Comparison of ENCODE assay signal across 25 mouse cellular contexts in genomic region chr17:92628816-92629614, GRCm38 (mm10).
A peak's percentile ranks its signal among the peaks of the same experiment; 100 is the strongest.
DNase-seq lines count a peak whose midpoint lies in the region; ATAC-seq and TF ChIP-seq lines count a peak whose summit lies in the region.
"Had no signal": no experiment of that assay in that cellular context is flagged by ENCODE, and none has a peak within 500 bp of the region (broad histone marks: within the 10 kb centered on the region; RNA-seq: fewer than 3 reads in every experiment).

No protein-coding gene starts in this region.

- no peak overlapping the region for H3K4me2 ChIP-seq in liver, embryonic 14.5 days (ENCODE audit: low read depth)
- H3K4me2 ChIP-seq in liver, postnatal 0 days (ENCODE audit: low read depth, low read length): no peak overlapping the region
- H3K4me2 ChIP-seq: forebrain, embryonic 13.5 days; heart, embryonic 13.5 days; hindbrain, embryonic 12.5 days; hindbrain, embryonic 15.5 days had no signal

- peak; percentile 61 for TF ChIP-seq EP300 in liver, embryonic 14.5 days (IDR thresholded peaks at IDR 0.05; ENCODE audit: low read depth)
- peak; percentile 49; the same call in 1 of the 2 replicates for TF ChIP-seq EP300 in liver, postnatal 0 days (IDR thresholded peaks at IDR 0.05; ENCODE audit: low read depth)

- no peak overlapping the region for H3K9ac ChIP-seq in liver, embryonic 14.5 days (replicated peaks)
- H3K9ac ChIP-seq in liver, postnatal 0 days (replicated peaks): no peak overlapping the region
- H3K9ac ChIP-seq: forebrain, embryonic 13.5 days; heart, embryonic 13.5 days; hindbrain, embryonic 12.5 days; hindbrain, embryonic 15.5 days had no signal

- WGBS in liver, embryonic 14.5 days (ENCODE audit: insufficient replicate concordance): 44% methylated on average over 2 of the region's 2 CpGs
- WGBS in liver, postnatal 0 days (ENCODE audit: insufficient replicate concordance): 56% methylated on average over 2 of the region's 2 CpGs

- no peaks in the 10 kb centered on the region for H3K4me1 ChIP-seq in liver, embryonic 14.5 days (replicated peaks; ENCODE audit: control insufficient read depth in 2 of 2, insufficient read depth in 2 of 2, low read length in 1 of 2)
- no peaks in the 10 kb centered on the region for H3K4me1 ChIP-seq in liver, postnatal 0 days (ENCODE audit: insufficient read depth)
- H3K4me1 ChIP-seq: forebrain, embryonic 10.5 days; forebrain, embryonic 13.5 days; heart, embryonic 10.5 days; heart, embryonic 13.5 days; hindbrain, embryonic 12.5 days; hindbrain, embryonic 15.5 days had no signal

- TF ChIP-seq CTCF in liver, embryonic 14.5 days (IDR thresholded peaks at IDR 0.05; ENCODE audit: low read depth): no peak
- TF ChIP-seq CTCF in liver, postnatal 0 days (IDR thresholded peaks at IDR 0.05; ENCODE audit: low read depth): no peak

- no peak overlapping the region for H3K4me3 ChIP-seq in liver, embryonic 14.5 days (ENCODE audit: insufficient read depth in 1 of 2, low read depth in 2 of 2, low read length in 2 of 2)
- no peak overlapping the region for H3K4me3 ChIP-seq in liver, postnatal 0 days (ENCODE audit: low read depth, low read length)
- H3K4me3 ChIP-seq: forebrain, embryonic 10.5 days; forebrain, embryonic 13.5 days; heart, adult 2 months; heart, embryonic 10.5 days; heart, embryonic 13.5 days; hindbrain, embryonic 12.5 days; hindbrain, embryonic 15.5 days had no signal

- no peaks in the 10 kb centered on the region for H3K27me3 ChIP-seq in liver, embryonic 14.5 days (ENCODE audit: control insufficient read depth, insufficient read depth, low read length)
- no peaks in the 10 kb centered on the region for H3K27me3 ChIP-seq in liver, postnatal 0 days (ENCODE audit: insufficient read depth, low read length)
- H3K27me3 ChIP-seq: forebrain, embryonic 13.5 days; heart, embryonic 13.5 days; hindbrain, embryonic 12.5 days; hindbrain, embryonic 15.5 days; Patski had no signal

- no peak overlapping the region for H3K27ac ChIP-seq in liver, embryonic 14.5 days
- H3K27ac ChIP-seq in liver, postnatal 0 days (ENCODE audit: low read depth): no peak overlapping the region
- H3K27ac ChIP-seq: forebrain, embryonic 10.5 days; forebrain, embryonic 13.5 days; heart, adult 2 months; heart, embryonic 10.5 days; heart, embryonic 13.5 days; hindbrain, embryonic 12.5 days; hindbrain, embryonic 15.5 days had no signal

- DNase-seq in MEL-GATA-1-ER (ENCODE audit: extremely low read depth, low read depth): peak; percentile 30
- DNase-seq in c-Kit-positive CD71-positive TER-119-positive erythroid progenitor cells, embryonic 14.5 days (ENCODE audit: low spot score): peak; percentile 23
- peak in 1 of 3 experiments; percentile 19 for DNase-seq in liver, embryonic 14.5 days (ENCODE audit: low read depth in 3 of 3, low spot score in 3 of 3)
- no peak for DNase-seq in liver, postnatal 0 days
- no peak for DNase-seq in right cerebral cortex, postnatal 25 days
- no peak for DNase-seq in left cerebral cortex, adult 11 months (ENCODE audit: low spot score)
- no peak for DNase-seq in lung, adult 18-20 months
- DNase-seq: adrenal gland, postnatal 10 days; adrenal gland, postnatal 36 days; cerebellum, adult 11-12 months; cerebellum, adult 9-10 months; cerebellum, postnatal 14 days; gastrocnemius, postnatal 10 days; gastrocnemius, postnatal 36 days; heart, adult 2 months; heart, postnatal 14 days had no signal

- no peaks in the 10 kb centered on the region for H3K9me3 ChIP-seq in liver, embryonic 14.5 days (ENCODE audit: control insufficient read depth, low read length)
- no peaks in the 10 kb centered on the region for H3K9me3 ChIP-seq in liver, postnatal 0 days (ENCODE audit: low read length)
- H3K9me3 ChIP-seq: forebrain, embryonic 10.5 days; forebrain, embryonic 13.5 days; heart, embryonic 10.5 days; heart, embryonic 13.5 days; hindbrain, embryonic 12.5 days; hindbrain, embryonic 15.5 days had no signal

- peak; percentile 90 for ATAC-seq in liver, embryonic 14.5 days (ENCODE audit: insufficient read depth)
- no peak for ATAC-seq in liver, postnatal 0 days
- ATAC-seq: CD4-positive, CD25-positive, alpha-beta regulatory T cell, adult 4 months; forebrain, embryonic 13.5 days; forebrain, embryonic 16.5 days; Patski had no signal

- H3K36me3 ChIP-seq in liver, embryonic 14.5 days (replicated peaks; ENCODE audit: control insufficient read depth, insufficient read depth, low read depth): no peaks in the 10 kb centered on the region
- no peaks in the 10 kb centered on the region for H3K36me3 ChIP-seq in liver, postnatal 0 days (replicated peaks; ENCODE audit: insufficient read depth, low read length)
- H3K36me3 ChIP-seq: forebrain, embryonic 10.5 days; heart, embryonic 10.5 days; heart, embryonic 13.5 days; hindbrain, embryonic 12.5 days; hindbrain, embryonic 15.5 days had no signal

Comparison
In these comparisons a context has a peak if more than half of its experiments do, and no peak if none do; other contexts are left out.
1. DNase-seq: peak in MEL-GATA-1-ER (single experiment) and c-Kit-positive CD71-positive TER-119-positive erythroid progenitor cells, embryonic 14.5 days (single experiment); none in liver, postnatal 0 days (single experiment), right cerebral cortex, postnatal 25 days (single experiment), left cerebral cortex, adult 11 months (single experiment) and lung, adult 18-20 months (0 of 2).